Mouse (Mus musculus) kidney, postnatal 0 days (tissue): ENCODE measurements around the gene Mmp9. TPM values are rescaled to one million over a fixed set of nuclear protein-coding genes. Genes with fewer than 3 reads are reported as not detected.

Experiments used
- ATAC-seq: fragments of 200-750 bp; cut with Nextera tagmentation; replicated peaks from 2 replicates; pipeline ENCODE4 v1.8.0; 2017; ENCODE audit warnings: low read depth, moderate number of reproducible peaks, moderate TSS enrichment, moderate library complexity; ENCODE audit not compliant: low FRiP score
- DNase-seq: peaks from one replicate; pipeline ENCODE4 v3.0.0-alpha.2; 2016; ENCODE audit warnings: low spot score
- H3K27ac ChIP-seq: fragments of 300-500 bp; sonication (generic); 2 replicates; pipeline ENCODE4 v1.5.1; 2014; ENCODE audit warnings: mild to moderate bottlenecking
- H3K27me3 ChIP-seq: fragments of 300-500 bp; sonication (generic); 2 replicates; pipeline ENCODE4 v1.6.1; 2014; ENCODE audit warnings: low read length, mixed read lengths; ENCODE audit not compliant: insufficient read depth
- H3K36me3 ChIP-seq: fragments of 300-500 bp; sonication (generic); 2 replicates; pipeline ENCODE4 v1.6.1; 2014; ENCODE audit warnings: low read length, mixed read lengths; ENCODE audit not compliant: insufficient read depth
- H3K4me1 ChIP-seq: fragments of 300-500 bp; sonication (generic); replicated peaks from 2 replicates; pipeline ENCODE4 v1.6.1; 2014; ENCODE audit warnings: antibody characterized with exemption, low read length, mixed read lengths; ENCODE audit not compliant: insufficient read depth
- H3K4me2 ChIP-seq: fragments of 300-500 bp; sonication (generic); 2 replicates; pipeline ENCODE4 v1.6.1; 2014; ENCODE audit warnings: mild to moderate bottlenecking, low read length, moderate library complexity, mixed read lengths
- H3K4me3 ChIP-seq: fragments of 300-500 bp; sonication (generic); replicated peaks from 2 replicates; pipeline ENCODE4 v1.5.1; 2014; ENCODE audit warnings: low read depth, low read length
- H3K9ac ChIP-seq: fragments of 300-500 bp; sonication (generic); 2 replicates; pipeline ENCODE4 v1.6.1; 2014; ENCODE audit warnings: low read depth, low read length
- H3K9me3 ChIP-seq: fragments of 300-500 bp; sonication (generic); replicated peaks from 2 replicates; pipeline ENCODE4 v1.6.1; 2016; ENCODE audit warnings: low read length, inconsistent platforms, mixed read lengths
- CTCF ChIP-seq: IDR thresholded peaks from 2 replicates; pipeline ENCODE4 v1.5.1; 2016; ENCODE audit warnings: antibody characterized with exemption, low read depth, mild to moderate bottlenecking, moderate library complexity
- WGBS: fragments of 180-500 bp; shearing (Covaris S2); extraction: QIAGEN DNeasy Blood & Tissue Kit; methylation state at CpG from one replicate; pipeline ENCODE4 v1.1.7; 2014; 5-methylcytosine and 5-hydroxymethylcytosine counted together
- polyA plus RNA-seq: library from polyadenylated mRNA; unstranded; fragments of >200 nt; fragmentation: Nextera tagmentation; extraction: Ambion mirVana; gene quantifications from 2 replicates; pipeline ENCODE4 v1.2.1, GENCODE M21; 2015

Gene Mmp9
- polyA plus RNA-seq, 1 experiment from 2014 or later = 1.7 TPM

DNA sequence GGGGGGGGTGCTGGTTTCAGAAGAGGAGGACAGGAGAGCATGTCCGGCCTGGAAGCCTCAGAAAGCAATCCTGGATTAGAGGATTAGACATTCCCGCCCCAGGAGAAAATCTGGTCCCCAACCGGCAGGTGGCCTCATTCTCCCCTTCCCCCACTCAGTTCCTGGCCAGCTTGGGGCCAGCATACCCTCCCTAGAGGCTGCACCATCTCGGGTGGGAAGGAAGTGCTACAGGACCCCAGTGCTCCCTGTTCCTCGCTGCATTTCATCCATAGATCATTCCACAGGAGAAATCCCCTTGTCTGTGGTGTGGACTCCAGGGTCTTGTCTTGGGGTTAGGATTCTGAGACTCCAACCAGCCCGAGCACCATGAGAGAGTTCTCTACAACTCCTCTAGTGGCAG lies 26.6 kb downstream of the Mmp9 start:
- no peak for TF ChIP-seq CTCF
- Histone ChIP-seq H3K4me2 (no peak overlapping the region), H3K4me3 (no peak overlapping the region), H3K4me1 (peaks cover 6% of the 10 kb centered on the region; the same call in 1 of the 2 replicates), H3K27ac (no peak overlapping the region), H3K9ac (no peak overlapping the region), H3K9me3 (no peaks in the 10 kb centered on the region), H3K36me3 (no peaks in the 10 kb centered on the region), H3K27me3 (peaks cover 54% of the 10 kb centered on the region)
- no peak for ATAC-seq
- WGBS = 13% methylated on average over 6 of the region's 6 CpGs
- no peak for DNase-seq

DNA sequence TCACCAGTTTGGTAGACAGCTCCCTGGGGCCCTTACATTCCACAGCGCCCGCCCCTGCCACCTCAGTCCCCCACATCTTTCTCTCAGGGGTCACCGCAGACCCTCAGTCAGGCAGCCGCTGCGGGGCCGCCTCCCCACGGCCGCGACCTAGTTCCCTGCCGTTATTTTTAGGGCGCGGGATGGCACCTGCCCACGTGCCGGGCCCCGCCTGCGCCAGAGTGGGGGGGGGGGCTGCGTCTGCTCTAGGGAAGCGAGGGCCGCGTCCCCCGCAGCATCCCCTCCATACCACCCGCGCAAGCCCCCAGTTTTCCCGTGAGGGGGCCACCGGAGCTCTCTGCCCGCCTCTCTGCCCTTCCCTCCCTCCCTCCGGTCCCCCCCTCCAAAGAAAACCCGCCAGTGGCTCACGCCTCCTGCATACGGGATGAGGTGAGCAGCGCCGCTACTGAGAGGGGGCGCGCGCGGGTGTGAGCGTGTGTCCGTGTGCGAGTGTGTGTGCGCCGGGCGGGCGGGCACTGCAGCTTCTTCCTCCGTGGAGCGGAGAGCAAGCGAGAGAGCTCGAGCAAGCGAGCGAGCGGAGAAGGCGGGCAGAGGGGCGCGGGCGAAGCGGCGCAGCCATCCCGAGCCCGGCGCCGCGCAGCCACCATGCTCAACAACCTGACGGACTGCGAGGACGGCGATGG lies 27.3 kb downstream of the Mmp9 start:
- ATAC-seq = no peak
- 1% methylated on average over 65 of the region's 65 CpGs for WGBS

DNA sequence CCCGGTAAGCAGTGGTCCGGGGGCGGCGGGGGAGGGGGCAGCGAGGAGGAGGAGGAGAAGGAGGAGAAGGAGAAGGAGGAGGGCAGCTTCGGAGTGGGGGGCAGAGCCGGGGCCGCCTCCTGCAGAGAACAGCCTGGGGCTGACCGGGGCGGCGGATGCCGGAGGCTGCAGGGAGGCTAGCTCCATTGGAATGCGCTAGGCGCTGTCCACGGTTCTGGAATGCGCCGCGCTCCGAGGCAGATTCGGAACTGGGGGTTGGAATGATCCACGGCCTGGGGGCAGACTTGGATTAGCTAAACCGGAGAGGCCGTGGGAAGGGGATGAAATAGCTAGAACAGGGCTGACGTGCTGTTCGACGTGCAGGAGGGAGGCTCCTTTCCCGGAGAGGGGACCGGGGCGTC lies 27.9 kb downstream of the Mmp9 start:
- Histone ChIP-seq H3K9me3 (no peaks in the 10 kb centered on the region), H3K4me1 (peaks cover 6% of the 10 kb centered on the region; the same call in 1 of the 2 replicates), H3K9ac (no peak overlapping the region), H3K36me3 (no peaks in the 10 kb centered on the region), H3K4me2 (peak overlapping the region; percentile 54), H3K27me3 (peaks cover 57% of the 10 kb centered on the region), H3K27ac (no peak overlapping the region), H3K4me3 (peak overlapping the region; percentile 17; the same call in 1 of the 2 replicates)
- TF ChIP-seq CTCF = peak; percentile 11; the same call in 1 of the 2 replicates
- ATAC-seq = peak; percentile 58
- WGBS = under 1% methylated on average over 29 of the region's 29 CpGs
- peak; percentile 83 for DNase-seq

More for the DNA sequence above, 27.3 kb downstream of the Mmp9 start:
- no peak for DNase-seq
- no peaks in the 10 kb centered on the region for H3K9me3 ChIP-seq
- peak overlapping the region; percentile 54 for H3K4me2 ChIP-seq
- H3K4me1 ChIP-seq = peaks cover 6% of the 10 kb centered on the region; the same call in 1 of the 2 replicates
- no peak for TF ChIP-seq CTCF
- H3K27ac ChIP-seq = no peak overlapping the region
- no peak overlapping the region for H3K9ac ChIP-seq
- H3K36me3 ChIP-seq = no peaks in the 10 kb centered on the region
- H3K4me3 ChIP-seq = peak overlapping the region; percentile 17; the same call in 1 of the 2 replicates
- H3K27me3 ChIP-seq = peaks cover 57% of the 10 kb centered on the region

DNA sequence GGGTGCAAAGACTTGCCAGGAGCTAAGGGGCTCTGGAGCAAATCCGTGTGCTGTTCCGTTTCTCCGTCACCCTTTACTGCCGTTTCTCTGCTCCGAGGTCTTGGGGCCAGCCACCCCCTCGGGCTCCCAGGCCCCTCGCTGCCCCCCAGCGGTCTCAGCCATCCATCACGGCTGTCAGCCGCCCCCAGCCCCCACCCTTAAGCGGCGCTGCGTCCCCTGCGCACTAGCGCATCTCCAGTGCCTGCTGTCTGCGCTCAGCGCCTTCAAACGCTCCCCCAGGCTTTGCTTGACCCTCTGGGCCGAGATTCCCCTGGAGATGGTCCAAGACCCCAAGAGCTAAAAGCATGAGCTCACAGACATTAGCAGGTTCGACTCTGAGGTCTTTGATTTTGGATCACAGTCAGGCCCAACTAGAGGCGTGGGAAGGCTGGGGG lies 28.8 kb downstream of the Mmp9 start:
- Histone ChIP-seq H3K9ac (no peak overlapping the region), H3K4me1 (peaks cover 6% of the 10 kb centered on the region; the same call in 1 of the 2 replicates)
- WGBS = 3% methylated on average over 21 of the region's 21 CpGs

DNA sequence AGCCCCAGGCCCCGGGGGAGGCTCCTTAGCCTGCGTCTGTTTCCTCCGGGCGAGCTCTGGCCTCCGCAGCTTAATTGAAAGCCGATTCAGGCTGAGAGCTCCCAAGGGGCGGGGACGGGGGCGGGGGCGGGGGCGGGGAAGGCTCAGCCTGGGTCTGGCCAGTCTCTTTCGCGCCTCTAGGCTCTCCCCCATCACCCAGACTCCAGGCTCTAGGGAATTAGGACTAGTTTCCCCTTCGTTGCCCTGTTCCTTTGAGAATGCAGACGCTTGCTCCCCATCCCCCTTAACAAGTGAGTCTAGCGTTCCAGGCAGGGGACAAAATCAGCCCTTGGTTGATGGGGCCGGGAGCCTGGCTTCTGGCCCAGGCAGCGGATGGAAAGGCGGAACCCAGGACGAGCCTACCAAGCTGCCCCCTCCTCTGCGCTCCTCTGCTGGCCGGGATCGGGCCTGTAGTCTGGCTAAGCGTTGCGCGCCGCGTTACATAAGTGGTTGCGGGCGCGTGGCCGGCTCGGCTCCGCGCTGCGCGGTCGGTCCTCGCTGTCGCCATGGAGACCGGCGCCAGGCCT lies 30.1 kb downstream of the Mmp9 start:
- no peak for TF ChIP-seq CTCF
- Histone ChIP-seq H3K4me2 (no peak overlapping the region), H3K36me3 (no peaks in the 10 kb centered on the region), H3K27me3 (peaks cover 57% of the 10 kb centered on the region), H3K27ac (no peak overlapping the region), H3K9me3 (no peaks in the 10 kb centered on the region), H3K4me3 (no peak overlapping the region), H3K9ac (no peak overlapping the region), H3K4me1 (peaks cover 6% of the 10 kb centered on the region; the same call in 1 of the 2 replicates)
- DNase-seq (no peak), ATAC-seq (no peak)
- under 1% methylated on average over 39 of the region's 42 CpGs for WGBS

More for the DNA sequence above, 28.8 kb downstream of the Mmp9 start:
- Histone ChIP-seq H3K4me3 (no peak overlapping the region), H3K9me3 (no peaks in the 10 kb centered on the region), H3K36me3 (no peaks in the 10 kb centered on the region), H3K27ac (no peak overlapping the region), H3K27me3 (peaks cover 57% of the 10 kb centered on the region), H3K4me2 (no peak overlapping the region)
- ATAC-seq (no peak), DNase-seq (no peak)
- no peak for TF ChIP-seq CTCF

DNA sequence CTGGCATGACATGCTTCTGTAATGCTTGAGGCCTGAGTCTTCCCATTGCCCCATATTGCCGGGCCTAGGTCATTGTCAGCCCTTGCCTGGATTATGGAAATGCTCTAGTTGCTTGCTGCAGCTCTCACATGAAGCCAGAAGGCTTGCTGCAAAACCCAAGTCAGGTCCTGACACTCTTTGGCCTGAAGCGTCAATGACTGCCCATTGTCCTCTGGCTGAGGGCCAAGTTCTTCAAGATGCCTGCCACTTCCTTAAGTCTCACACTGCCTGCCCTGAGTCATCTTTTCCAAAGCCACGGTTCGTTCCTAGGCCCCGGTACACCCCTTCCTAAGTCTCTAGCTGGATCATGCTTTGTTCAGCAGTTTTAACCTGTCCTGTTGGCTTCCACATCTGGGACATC lies 32.1 kb downstream of the Mmp9 start:
- WGBS = 65% methylated on average over 5 of the region's 5 CpGs
- H3K27ac ChIP-seq = no peak overlapping the region
- no peak overlapping the region for H3K9ac ChIP-seq
- no peak overlapping the region for H3K4me3 ChIP-seq
- no peak for DNase-seq
- peaks cover 44% of the 10 kb centered on the region for H3K27me3 ChIP-seq
- no peak for ATAC-seq
- peaks cover 6% of the 10 kb centered on the region; the same call in 1 of the 2 replicates for H3K4me1 ChIP-seq
- H3K4me2 ChIP-seq = no peak overlapping the region
- H3K9me3 ChIP-seq = no peaks in the 10 kb centered on the region
- no peaks in the 10 kb centered on the region for H3K36me3 ChIP-seq
- no peak for TF ChIP-seq CTCF
